Mouse (Mus musculus) CH12.LX (cell line): ENCODE measurements around the gene Nutm1. TPM values are rescaled to one million over a fixed set of nuclear protein-coding genes. Genes with fewer than 3 reads are reported as not detected.

Experiments used
- DNase-seq: peaks from one replicate; pipeline ENCODE4 v3.0.0-alpha.2; 2013; ENCODE audit errors: extremely low read depth
- H3K27ac ChIP-seq: 2 replicates; pipeline ENCODE4 v1.5.1; 2012; ENCODE audit warnings: low read depth, mild to moderate bottlenecking, control low read depth, moderate library complexity; ENCODE audit not compliant: insufficient read depth
- H3K27me3 ChIP-seq: replicated peaks from 2 replicates; pipeline ENCODE3; 2012; ENCODE audit warnings: inconsistent platforms
- H3K36me3 ChIP-seq, 2 experiments: replicated peaks in 1 of 2; 2 replicates each; pipeline versions ENCODE3 to v1.6.1; 2012; ENCODE audit warnings: inconsistent platforms in 1 of 2, low read length in 1 of 2, mild to moderate bottlenecking in 1 of 2, mixed read lengths in 1 of 2, moderate library complexity in 1 of 2; ENCODE audit not compliant: control insufficient read depth in 1 of 2, insufficient read depth in 1 of 2
- H3K4me1 ChIP-seq, 2 experiments: 2 replicates each; pipeline ENCODE4 v1.6.1; 2012; ENCODE audit warnings: inconsistent platforms in 1 of 2, moderate library complexity in 1 of 2; ENCODE audit not compliant: insufficient read depth in 2 of 2, control insufficient read depth in 1 of 2
- H3K4me2 ChIP-seq: 2 replicates; pipeline ENCODE4 v1.6.1; 2012; ENCODE audit warnings: low read depth, mild to moderate bottlenecking, control low read depth; ENCODE audit not compliant: poor library complexity, insufficient read depth, severe bottlenecking
- H3K4me3 ChIP-seq, 3 experiments: fragments of 150-350 bp in 1 of 3; sonication (generic) in 1 of 3; replicated peaks in 1 of 3; 2 replicates each; pipeline versions ENCODE3 to v1.5.1; 2011 to 2012; ENCODE audit warnings: low read depth in 2 of 3, low read length in 2 of 3, mild to moderate bottlenecking in 2 of 3, moderate library complexity in 2 of 3, control low read depth in 1 of 3, improper control_type of control experiment in 1 of 3, inconsistent platforms in 1 of 3, mixed read lengths in 1 of 3; ENCODE audit not compliant: poor library complexity in 1 of 3
- H3K79me2 ChIP-seq: replicated peaks from 2 replicates; pipeline ENCODE4 v1.6.1; 2012; ENCODE audit warnings: mild to moderate bottlenecking, moderate library complexity; ENCODE audit not compliant: control insufficient read depth, poor library complexity, insufficient read depth, severe bottlenecking; ENCODE audit errors: extremely low read depth
- H3K9ac ChIP-seq: 2 replicates; pipeline ENCODE4 v1.6.1; 2012; ENCODE audit warnings: low read depth, mild to moderate bottlenecking, control low read depth, moderate library complexity; ENCODE audit not compliant: insufficient read depth
- H3K9me3 ChIP-seq: replicated peaks from 2 replicates; pipeline ENCODE3; 2012; ENCODE audit warnings: low read length, inconsistent platforms, mixed read lengths
- BHLHE40 ChIP-seq: IDR thresholded peaks from 2 replicates; pipeline ENCODE4 v1.6.1; 2011; ENCODE audit warnings: mild to moderate bottlenecking, low read depth, low read length, improper control_type of control experiment
- CHD2 ChIP-seq: IDR thresholded peaks from 2 replicates; pipeline ENCODE4 v1.6.1; 2011; ENCODE audit warnings: low read length, improper control_type of control experiment
- CTCF ChIP-seq, 2 experiments: IDR thresholded peaks in 1 of 2; conservative IDR thresholded peaks in 1 of 2; 2 replicates each; pipeline ENCODE4 v1.5.1; 2011 to 2012; ENCODE audit warnings: low read depth in 2 of 2, low read length in 2 of 2, improper control_type of control experiment in 1 of 2, inconsistent platforms in 1 of 2, mild to moderate bottlenecking in 1 of 2, moderate library complexity in 1 of 2
- E2F4 ChIP-seq: IDR thresholded peaks from 2 replicates; pipeline ENCODE4 v1.6.1; 2011; ENCODE audit warnings: low read depth, low read length, improper control_type of control experiment; ENCODE audit not compliant: insufficient replicate concordance
- ELF1 ChIP-seq: IDR thresholded peaks from 2 replicates; pipeline ENCODE4 v1.6.1; 2014; ENCODE audit warnings: low read depth, mild to moderate bottlenecking, inconsistent platforms, low read length, improper control_type of control experiment
- EP300 ChIP-seq: IDR thresholded peaks from 2 replicates; pipeline ENCODE4 v1.6.1; 2011; ENCODE audit warnings: low read length, improper control_type of control experiment
- ETS1 ChIP-seq: conservative IDR thresholded peaks from 2 replicates; pipeline ENCODE4 v1.6.1; 2012; ENCODE audit warnings: low read depth, mild to moderate bottlenecking, inconsistent platforms, low read length, improper control_type of control experiment, moderate library complexity
- GABPA ChIP-seq: IDR thresholded peaks from 2 replicates; pipeline ENCODE4 v1.6.1; 2012; ENCODE audit warnings: low read depth, low read length, improper control_type of control experiment, inconsistent platforms; ENCODE audit not compliant: insufficient replicate concordance
- HCFC1 ChIP-seq: IDR thresholded peaks from 2 replicates; pipeline ENCODE4 v1.6.1; 2012; ENCODE audit warnings: low read depth, mild to moderate bottlenecking, inconsistent platforms, low read length, improper control_type of control experiment
- IRF4 ChIP-seq: IDR thresholded peaks from 2 replicates; pipeline ENCODE4 v1.6.1; 2014; ENCODE audit warnings: low read depth, mild to moderate bottlenecking, inconsistent platforms, low read length, improper control_type of control experiment
- JUND ChIP-seq: conservative IDR thresholded peaks from 2 replicates; pipeline ENCODE4 v1.6.1; 2011; ENCODE audit warnings: low read depth, low read length, improper control_type of control experiment
- KAT2A ChIP-seq: IDR thresholded peaks from 2 replicates; pipeline ENCODE4 v1.6.1; 2012; ENCODE audit warnings: low read length, improper control_type of control experiment, inconsistent platforms; ENCODE audit not compliant: insufficient replicate concordance
- MAX ChIP-seq: IDR thresholded peaks from 2 replicates; pipeline ENCODE4 v1.6.1; 2011; ENCODE audit warnings: low read length, improper control_type of control experiment
- MAZ ChIP-seq: IDR thresholded peaks from 2 replicates; pipeline ENCODE4 v1.6.1; 2012; ENCODE audit warnings: low read depth, mild to moderate bottlenecking, inconsistent platforms, low read length, improper control_type of control experiment, moderate library complexity
- MEF2A ChIP-seq: IDR thresholded peaks from 2 replicates; pipeline ENCODE4 v1.6.1; 2014; ENCODE audit warnings: low read depth, mild to moderate bottlenecking, inconsistent platforms, low read length, improper control_type of control experiment, borderline replicate concordance
- MXI1 ChIP-seq: IDR thresholded peaks from 2 replicates; pipeline ENCODE4 v1.6.1; 2011; ENCODE audit warnings: mild to moderate bottlenecking, low read depth, low read length, improper control_type of control experiment
- MYC ChIP-seq: IDR thresholded peaks from 2 replicates; pipeline ENCODE4 v1.6.1; 2011; ENCODE audit warnings: low read depth, mild to moderate bottlenecking, improper control_type of control experiment, low read length
- NELFE ChIP-seq: IDR thresholded peaks from 2 replicates; pipeline ENCODE4 v1.6.1; 2011; ENCODE audit warnings: low read depth, low read length, improper control_type of control experiment
- PAX5 ChIP-seq: IDR thresholded peaks from 2 replicates; pipeline ENCODE4 v1.6.1; 2012; ENCODE audit warnings: low read length, inconsistent platforms, mixed read lengths
- POLR2A ChIP-seq: IDR thresholded peaks from 2 replicates; pipeline ENCODE4 v1.6.1; 2011; ENCODE audit warnings: low read depth, mild to moderate bottlenecking, improper control_type of control experiment, low read length
- POLR2AphosphoS2 ChIP-seq: IDR thresholded peaks from 2 replicates; pipeline ENCODE4 v1.6.1; 2011; ENCODE audit warnings: low read depth, low read length, improper control_type of control experiment
- RAD21 ChIP-seq: IDR thresholded peaks from 2 replicates; pipeline ENCODE4 v1.6.1; 2011; ENCODE audit warnings: low read depth, mild to moderate bottlenecking, low read length, improper control_type of control experiment, moderate library complexity
- RCOR1 ChIP-seq: conservative IDR thresholded peaks from 2 replicates; pipeline ENCODE4 v1.6.1; 2012; ENCODE audit warnings: low read depth, mild to moderate bottlenecking, inconsistent platforms, low read length, improper control_type of control experiment
- SMC3 ChIP-seq: IDR thresholded peaks from 2 replicates; pipeline ENCODE4 v1.6.1; 2011; ENCODE audit warnings: low read depth, low read length, improper control_type of control experiment
- TBP ChIP-seq: conservative IDR thresholded peaks from 2 replicates; pipeline ENCODE4 v1.6.1; 2011; ENCODE audit warnings: low read depth, low read length, improper control_type of control experiment
- TCF12 ChIP-seq: IDR thresholded peaks from 2 replicates; pipeline ENCODE4 v1.6.1; 2014; ENCODE audit warnings: low read depth, mild to moderate bottlenecking, inconsistent platforms, low read length, improper control_type of control experiment
- UBTF ChIP-seq: IDR thresholded peaks from 2 replicates; pipeline ENCODE4 v1.6.1; 2012; ENCODE audit warnings: low read depth, mild to moderate bottlenecking, inconsistent platforms, low read length, improper control_type of control experiment, moderate library complexity
- USF1 ChIP-seq: IDR thresholded peaks from 2 replicates; pipeline ENCODE4 v1.6.1; 2014; ENCODE audit warnings: low read depth, mild to moderate bottlenecking, inconsistent platforms, low read length, improper control_type of control experiment
- USF2 ChIP-seq: conservative IDR thresholded peaks from 2 replicates; pipeline ENCODE4 v1.6.1; 2011; ENCODE audit warnings: low read depth, low read length, improper control_type of control experiment
- ZC3H11A ChIP-seq: IDR thresholded peaks from 2 replicates; pipeline ENCODE4 v1.6.1; 2012; ENCODE audit warnings: low read depth, mild to moderate bottlenecking, inconsistent platforms, low read length, improper control_type of control experiment
- ZKSCAN1 ChIP-seq: IDR thresholded peaks from 2 replicates; pipeline ENCODE4 v1.6.1; 2012; ENCODE audit warnings: low read depth, inconsistent platforms, low read length, improper control_type of control experiment, borderline replicate concordance
- ZMIZ1 ChIP-seq: IDR thresholded peaks from 2 replicates; pipeline ENCODE4 v1.6.1; 2012; ENCODE audit warnings: low read depth, mild to moderate bottlenecking, inconsistent platforms, low read length, improper control_type of control experiment
- dilution Hi-C: fragments of 300-500 bp; cut with MboI; formaldehyde crosslinking; loops from 2 replicates; pipeline ENCODE4 v1.14.3; 2020; ENCODE audit warnings: low sequenced_read_pairs; ENCODE audit not compliant: extremely low pct_unique_long_range_greater_than_20kb, extremely low pct_ligation_motif_present
- in situ Hi-C: fragments of 300-500 bp; cut with MboI; formaldehyde crosslinking; loops from 3 replicates; pipeline ENCODE4 v1.14.3; 2019; ENCODE audit warnings: low sequenced_read_pairs, low pct_ligation_motif_present, low pct_unique_long_range_greater_than_20kb, mixed read lengths
- polyA plus RNA-seq: library from polyadenylated mRNA; unstranded; fragments of >175 nt; gene quantifications from 2 replicates; pipeline ENCODE4 v1.2.1, GENCODE M21; 2012; ENCODE audit warnings: low read depth; ENCODE audit not compliant: insufficient read length
- total RNA-seq, 2 experiments: library from RNA; depleted of rRNA; stranded (reverse); fragments of 300-350 nt in 1 of 2; fragments of >200 nt in 1 of 2; gene quantifications; 2 replicates each; pipeline ENCODE4 v1.2.3; 2012 to 2014

Gene Nutm1
- total and polyA plus RNA-seq, 3 experiments, result not detected

- dilution Hi-C loops (no loop called here), in situ Hi-C loops (no loop called here)
- Histone ChIP-seq H3K36me3 (peaks cover 0 to 4% of the 10 kb centered on the region in 2 experiments), H3K4me1 (no peaks in the 10 kb centered on the region), H3K27me3 (no peaks in the 10 kb centered on the region), H3K27ac (no peak overlapping the region), H3K79me2 (0 out of 2 replicates have a peak, but pooled peaks cover 2% of the 10 kb centered on the region), H3K9ac (no peak overlapping the region), H3K9me3 (no peaks in the 10 kb centered on the region), H3K4me3 (no peak overlapping the region), H3K4me2 (peak overlapping the region; percentile 17; the same call in 1 of the 2 replicates)
- TF ChIP-seq ZC3H11A (no peak), ELF1 (no peak), MAX (no peak), POLR2AphosphoS2 (no peak), GABPA (no peak), BHLHE40 (no peak), UBTF (no peak), ZKSCAN1 (no peak), CHD2 (no peak), E2F4 (no peak), RAD21 (no peak), MXI1 (no peak), EP300 (no peak), POLR2A (no peak), USF2 (no peak), TBP (no peak), CTCF (conservative IDR thresholded peaks at IDR 0.05 in 1 of 2, IDR thresholded peaks at IDR 0.05 in 1 of 2; ENCODE audit: low read depth in 2 of 2, low read length in 2 of 2) (no peak), TCF12 (no peak), MAZ (no peak)
- DNase-seq, result no peak
Measured at GRCm38 (mm10) chr2:112285031-112285390, 25.9 kb upstream of the Nutm1 start.

GRCm38 (mm10) chr2:112284363-112285030, 25.4 kb upstream of the Nutm1 start:
- Histone ChIP-seq H3K27me3 (no peaks in the 10 kb centered on the region), H3K9ac (no peak overlapping the region), H3K4me2 (peak overlapping the region; percentile 17), H3K9me3 (no peaks in the 10 kb centered on the region), H3K4me1 (no peaks in the 10 kb centered on the region), H3K27ac (no peak overlapping the region), H3K36me3 (peaks cover 0 to 4% of the 10 kb centered on the region in 2 experiments), H3K4me3 (peak overlapping the region in 2 of 3 experiments; percentile 17 to 25), H3K79me2 (peaks cover 2% of the 10 kb centered on the region; the same call in 1 of the 2 replicates)
- dilution Hi-C loops, result no loop called here
- in situ Hi-C loops, result no loop called here
- DNase-seq, result no peak
- TF ChIP-seq ZMIZ1, result no peak
- no peak for TF ChIP-seq ZC3H11A
- TF ChIP-seq MYC, result no peak
- no peak for TF ChIP-seq TCF12
- TF ChIP-seq KAT2A, result no peak
- no peak for TF ChIP-seq HCFC1
- TF ChIP-seq USF1, result peak; percentile 77
- no peak for TF ChIP-seq MEF2A
- TF ChIP-seq CTCF (conservative IDR thresholded peaks at IDR 0.05 in 1 of 2, IDR thresholded peaks at IDR 0.05 in 1 of 2; ENCODE audit: low read depth in 2 of 2, low read length in 2 of 2), result no peak
- no peak for TF ChIP-seq GABPA
- no peak for TF ChIP-seq MXI1
- no peak for TF ChIP-seq PAX5
- TF ChIP-seq IRF4, result no peak
- TF ChIP-seq BHLHE40, result peak; percentile 26; the same call in 1 of the 2 replicates
- TF ChIP-seq E2F4, result no peak
- no peak for TF ChIP-seq SMC3
- no peak for TF ChIP-seq RCOR1
- no peak for TF ChIP-seq JUND
- no peak for TF ChIP-seq NELFE
- no peak for TF ChIP-seq ETS1
- TF ChIP-seq MAX, result peak; percentile 49; the same call in 1 of the 2 replicates
